Mouse (Mus musculus) heart, embryonic 14.5 days (tissue): ENCODE measurements around the gene Samd4. TPM values are rescaled to one million over a fixed set of nuclear protein-coding genes. Genes with fewer than 3 reads are reported as not detected.

ENCODE experiments used
- ATAC-seq: fragments of 200-750 bp; cut with Nextera tagmentation; 2 replicates; pipeline ENCODE4 v1.8.0; 2017; ENCODE audit warnings: low read depth, moderate TSS enrichment; ENCODE audit not compliant: insufficient number of reproducible peaks, insufficient read depth, low FRiP score
- H3K27ac ChIP-seq, 2 experiments: fragments of 200-500 bp in 1 of 2; fragments of 300-500 bp in 1 of 2; sonication (generic) in 1 of 2; replicated peaks in 1 of 2; 2 replicates each; pipeline ENCODE4 v1.5.1; 2012 to 2014; ENCODE audit warnings: low read depth in 2 of 2, low read length in 2 of 2, control low read depth in 1 of 2, mild to moderate bottlenecking in 1 of 2, mixed read lengths in 1 of 2; ENCODE audit not compliant: control insufficient read depth in 1 of 2, insufficient read depth in 1 of 2
- H3K27me3 ChIP-seq: fragments of 300-500 bp; sonication (generic); 2 replicates; pipeline ENCODE4 v1.6.1; 2014; ENCODE audit warnings: mild to moderate bottlenecking, low read length, control low read depth; ENCODE audit not compliant: control insufficient read depth, insufficient read depth
- H3K36me3 ChIP-seq: fragments of 300-500 bp; sonication (generic); 2 replicates; pipeline ENCODE4 v1.6.1; 2014; ENCODE audit warnings: mild to moderate bottlenecking, control low read depth, low read length, mixed read lengths; ENCODE audit not compliant: control insufficient read depth, insufficient read depth
- H3K4me1 ChIP-seq, 2 experiments: fragments of 200-500 bp in 1 of 2; fragments of 300-500 bp in 1 of 2; sonication (generic) in 1 of 2; 2 replicates each; pipeline ENCODE4 v1.6.1; 2012 to 2014; ENCODE audit warnings: low read length in 2 of 2, control low read depth in 1 of 2, mixed read lengths in 1 of 2; ENCODE audit not compliant: control insufficient read depth in 2 of 2, insufficient read depth in 2 of 2
- H3K4me2 ChIP-seq: fragments of 300-500 bp; sonication (generic); 2 replicates; pipeline ENCODE4 v1.6.1; 2014; ENCODE audit warnings: mild to moderate bottlenecking, low read length
- H3K4me3 ChIP-seq, 2 experiments: fragments of 200-500 bp in 1 of 2; fragments of 300-500 bp in 1 of 2; sonication (generic) in 1 of 2; 2 replicates each; pipeline ENCODE4 v1.5.1; 2012 to 2014; ENCODE audit warnings: low read length in 2 of 2, mild to moderate bottlenecking in 2 of 2, control low read depth in 1 of 2, low read depth in 1 of 2, moderate library complexity in 1 of 2; ENCODE audit not compliant: control insufficient read depth in 1 of 2, insufficient read depth in 1 of 2
- H3K9ac ChIP-seq: fragments of 300-500 bp; sonication (generic); 2 replicates; pipeline ENCODE4 v1.6.1; 2014; ENCODE audit warnings: mild to moderate bottlenecking, low read length
- H3K9me3 ChIP-seq: fragments of 300-500 bp; sonication (generic); 2 replicates; pipeline ENCODE4 v1.6.1; 2016; ENCODE audit warnings: low read length, control low read depth; ENCODE audit not compliant: control insufficient read depth
- WGBS: fragments of 180-500 bp; shearing (Covaris S2); extraction: QIAGEN DNeasy Blood & Tissue Kit; methylation state at CpG from one replicate; pipeline ENCODE4 v1.1.7; 2014; 5-methylcytosine and 5-hydroxymethylcytosine counted together
- polyA plus RNA-seq: library from polyadenylated mRNA; unstranded; fragments of >200 nt; fragmentation: Nextera tagmentation; extraction: Ambion mirVana; gene quantifications from 2 replicates; pipeline ENCODE4 v1.2.1, GENCODE M21; 2014

Gene Samd4
- polyA plus RNA-seq, 1 experiment from 2014 or later, result 12.0 TPM

- H3K4me3 ChIP-seq, result no peak overlapping the region
- no peaks in the 10 kb centered on the region for H3K4me1 ChIP-seq
- no peaks in the 10 kb centered on the region for H3K27me3 ChIP-seq
- ATAC-seq, result no peak
- 90% methylated on average over 5 of the region's 5 CpGs for WGBS
- no peaks in the 10 kb centered on the region for H3K36me3 ChIP-seq
- no peak overlapping the region for H3K4me2 ChIP-seq
- no peak overlapping the region for H3K27ac ChIP-seq
- H3K9me3 ChIP-seq, result no peaks in the 10 kb centered on the region
- no peak overlapping the region for H3K9ac ChIP-seq
These were observed 19.7 kb upstream of the Samd4 start for GRCm38 (mm10) chr14:46862922-46863321.

GRCm38 (mm10) chr14:46880935-46881334, 1.7 kb upstream of the Samd4 start:
- peak overlapping the region; percentile 74 for H3K4me2 ChIP-seq
- peak overlapping the region; percentile 100; the same call in 1 of the 2 replicates for H3K9ac ChIP-seq
- no peaks in the 10 kb centered on the region for H3K36me3 ChIP-seq
- 7% methylated on average over 10 of the region's 10 CpGs for WGBS
- H3K27ac ChIP-seq, result no peak overlapping the region
- ATAC-seq, result no peak
- H3K4me1 ChIP-seq, result peaks cover 2 to 18% of the 10 kb centered on the region in 2 experiments; a peak in 3 of 4 replicates
- peak overlapping the region in 1 of 2 experiments; percentile 87; a peak in 2 of 4 replicates for H3K4me3 ChIP-seq
- H3K27me3 ChIP-seq, result no peaks in the 10 kb centered on the region
- no peaks in the 10 kb centered on the region for H3K9me3 ChIP-seq

- WGBS, result 3% methylated on average over 40 of the region's 40 CpGs
- Histone ChIP-seq H3K4me1 (peaks cover 2 to 20% of the 10 kb centered on the region in 2 experiments; a peak in 3 of 4 replicates), H3K27me3 (no peaks in the 10 kb centered on the region), H3K9me3 (no peaks in the 10 kb centered on the region), H3K27ac (peak overlapping the region; percentile 99), H3K4me3 (peak overlapping the region; percentile 69 to 87), H3K9ac (peak overlapping the region; percentile 100), H3K4me2 (peak overlapping the region; percentile 74), H3K36me3 (peaks cover under 1% of the 10 kb centered on the region; the same call in 1 of the 2 replicates)
- ATAC-seq, result peak; percentile 0; the same call in 1 of the 2 replicates
These were observed 848 bp upstream of the Samd4 start for GRCm38 (mm10) chr14:46881581-46882430.

- Histone ChIP-seq H3K9ac (peak overlapping the region; percentile 100), H3K27me3 (no peaks in the 10 kb centered on the region), H3K9me3 (no peaks in the 10 kb centered on the region), H3K4me1 (peaks cover 2 to 34% of the 10 kb centered on the region in 2 experiments; a peak in 3 of 4 replicates), H3K4me3 (peak overlapping the region; percentile 87 to 94), H3K4me2 (peak overlapping the region; percentile 74), H3K27ac (peak overlapping the region; percentile 88 to 99), H3K36me3 (peaks cover 10% of the 10 kb centered on the region; the same call in 1 of the 2 replicates)
- under 1% methylated on average over 69 of the region's 70 CpGs for WGBS
- peak; percentile 5 for ATAC-seq
These were observed 615 bp downstream of the Samd4 start for GRCm38 (mm10) chr14:46883068-46883870.

GRCm38 (mm10) chr14:46883871-46884441, 1.3 kb downstream of the Samd4 start:
- under 1% methylated on average over 24 of the region's 29 CpGs for WGBS
- Histone ChIP-seq H3K27ac (peak overlapping the region; percentile 88 to 99), H3K4me2 (peak overlapping the region; percentile 74), H3K36me3 (peaks cover 15% of the 10 kb centered on the region; the same call in 1 of the 2 replicates), H3K9ac (peak overlapping the region; percentile 100), H3K9me3 (no peaks in the 10 kb centered on the region), H3K4me1 (peaks cover 3 to 41% of the 10 kb centered on the region in 2 experiments; a peak in 3 of 4 replicates), H3K27me3 (no peaks in the 10 kb centered on the region), H3K4me3 (peak overlapping the region; percentile 87 to 94)
- no peak for ATAC-seq

- peaks cover 8 to 50% of the 10 kb centered on the region in 2 experiments for H3K4me1 ChIP-seq
- WGBS, result under 1% methylated on average over 48 of the region's 52 CpGs
- H3K9me3 ChIP-seq, result no peaks in the 10 kb centered on the region
- ATAC-seq, result no peak
- H3K4me2 ChIP-seq, result peak overlapping the region; percentile 74
- H3K36me3 ChIP-seq, result peaks cover 24% of the 10 kb centered on the region
- H3K9ac ChIP-seq, result peak overlapping the region; percentile 100
- peak overlapping the region; percentile 96 to 99 for H3K27ac ChIP-seq
- peak overlapping the region; percentile 87 to 94 for H3K4me3 ChIP-seq
- H3K27me3 ChIP-seq, result no peaks in the 10 kb centered on the region
These were observed 2.2 kb downstream of the Samd4 start for GRCm38 (mm10) chr14:46884701-46885428.
